In the genomic region with DNA sequence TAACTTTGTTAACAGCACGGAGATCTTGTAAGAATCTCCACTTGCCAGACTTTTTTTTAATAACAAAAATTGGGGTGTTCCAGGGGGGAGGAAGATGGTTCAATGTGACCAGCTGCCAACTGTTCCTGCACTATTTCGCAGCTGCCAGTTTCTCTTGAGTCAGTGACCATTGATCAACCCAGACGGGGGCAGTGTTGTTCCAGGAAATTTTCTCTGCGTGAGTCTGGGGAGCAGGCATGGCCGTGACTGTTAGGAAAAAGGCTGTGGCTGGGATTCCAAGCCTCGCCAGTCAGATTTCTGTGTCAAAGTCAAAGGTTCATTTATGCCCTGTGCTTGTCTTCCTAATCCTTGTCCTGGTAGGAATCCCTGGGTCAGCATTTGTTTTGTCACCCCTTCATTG, we compare ENCODE assay signal across 8 mouse cellular contexts.
DNase-seq lines count a peak whose midpoint lies in the region; ATAC-seq and TF ChIP-seq lines count a peak whose summit lies in the region.

No protein-coding gene starts in this region.

- H3K4me1 ChIP-seq in forebrain, embryonic 14.5 days (ENCODE audit: control insufficient read depth, insufficient read depth, low read length) = no peaks in the 10 kb centered on the region
- H3K4me1 ChIP-seq in forebrain, embryonic 13.5 days = no peaks in the 10 kb centered on the region
- H3K4me1 ChIP-seq in intestine, postnatal 0 days (replicated peaks; ENCODE audit: control insufficient read depth, insufficient read depth, low read length) = no peaks in the 10 kb centered on the region
- no peaks in the 10 kb centered on the region for H3K4me1 ChIP-seq in olfactory bulb, adult 2 months (ENCODE audit: control insufficient read depth, insufficient read depth, low read length)

- H3K9me3 ChIP-seq in forebrain, embryonic 14.5 days (replicated peaks; ENCODE audit: control insufficient read depth, low read length) = no peaks in the 10 kb centered on the region
- H3K9me3 ChIP-seq in forebrain, embryonic 13.5 days (replicated peaks) = no peaks in the 10 kb centered on the region
- H3K9me3 ChIP-seq in intestine, postnatal 0 days (ENCODE audit: control insufficient read depth) = no peaks in the 10 kb centered on the region

- H3K27ac ChIP-seq in forebrain, embryonic 14.5 days (ENCODE audit: low read depth, low read length) = no peak overlapping the region
- no peak overlapping the region for H3K27ac ChIP-seq in forebrain, embryonic 13.5 days
- H3K27ac ChIP-seq in intestine, postnatal 0 days (ENCODE audit: low read depth, low read length) = no peak overlapping the region
- H3K27ac ChIP-seq in olfactory bulb, adult 2 months (ENCODE audit: insufficient read depth, low read depth, low read length) = no peak overlapping the region

- intact Hi-C loops in left cerebral cortex, postnatal 36 days (cut with DNase I) = loop anchor here (1.0 to 10.0 kb wide), 3 partner anchors 55 to 331 kb away; no protein-coding TSS in a partner anchor

- DNase-seq in forebrain, embryonic 14.5 days (ENCODE audit: low spot score) = peak; percentile 88
- DNase-seq in c-Kit-positive CD71-negative TER-119-negative erythroid progenitor cells, embryonic 14.5 days (ENCODE audit: low read depth) = peak; percentile 45
- DNase-seq in frontal cortex, postnatal 14 days (ENCODE audit: low spot score in 2 of 2) = peak; percentile 37 to 75
- DNase-seq in left cerebral cortex, postnatal 36 days (ENCODE audit: low spot score in 2 of 2) = peak; percentile 65 to 79
- DNase-seq in thymus, adult 18-20 months = peak; percentile 3 to 14

- 16% methylated on average over 6 of the region's 6 CpGs for WGBS in forebrain, embryonic 14.5 days
- 15% methylated on average over 6 of the region's 6 CpGs for WGBS in forebrain, embryonic 13.5 days
- 9% methylated on average over 6 of the region's 6 CpGs for WGBS in intestine, postnatal 0 days
- 8% methylated on average over 6 of the region's 6 CpGs for whole genome bisulfite sequencing in olfactory bulb, adult 2 months

- H3K4me2 ChIP-seq in forebrain, embryonic 14.5 days (ENCODE audit: low read length) = no peak overlapping the region
- no peak overlapping the region for H3K4me2 ChIP-seq in forebrain, embryonic 13.5 days
- H3K4me2 ChIP-seq in intestine, postnatal 0 days (replicated peaks; ENCODE audit: low read depth) = no peak overlapping the region

- peak; percentile 63; the same call in 1 of the 2 replicates for ATAC-seq in forebrain, embryonic 14.5 days
- ATAC-seq in forebrain, embryonic 13.5 days = no peak
- ATAC-seq in intestine, postnatal 0 days = 0 out of 2 replicates have a peak, but pooled peaks have one; percentile 47

- H3K9ac ChIP-seq in forebrain, embryonic 14.5 days (ENCODE audit: low read length) = no peak overlapping the region
- H3K9ac ChIP-seq in forebrain, embryonic 13.5 days = no peak overlapping the region
- no peak overlapping the region for H3K9ac ChIP-seq in intestine, postnatal 0 days (ENCODE audit: low read depth, low read length)

- peak; percentile 81 for TF ChIP-seq CTCF in intestine, postnatal 0 days (IDR thresholded peaks at IDR 0.05; ENCODE audit: low read depth)
- peak; percentile 71 for TF ChIP-seq CTCF in olfactory bulb, adult 2 months (IDR thresholded peaks at IDR 0.05; ENCODE audit: insufficient read depth, low read depth, low read length)

- no peak overlapping the region for H3K4me3 ChIP-seq in forebrain, embryonic 14.5 days (ENCODE audit: low read depth, low read length)
- H3K4me3 ChIP-seq in forebrain, embryonic 13.5 days = no peak overlapping the region
- no peak overlapping the region for H3K4me3 ChIP-seq in intestine, postnatal 0 days (ENCODE audit: low read depth, low read length)
- H3K4me3 ChIP-seq in olfactory bulb, adult 2 months (ENCODE audit: insufficient read depth, low read depth, low read length) = no peak overlapping the region

- H3K27me3 ChIP-seq in forebrain, embryonic 14.5 days (replicated peaks; ENCODE audit: control insufficient read depth, insufficient read depth, low read length) = no peaks in the 10 kb centered on the region
- H3K27me3 ChIP-seq in forebrain, embryonic 13.5 days = peaks cover 6% of the 10 kb centered on the region; the same call in 1 of the 2 replicates
- H3K27me3 ChIP-seq in intestine, postnatal 0 days (replicated peaks; ENCODE audit: control insufficient read depth, insufficient read depth, low read length) = no peaks in the 10 kb centered on the region

- H3K36me3 ChIP-seq in forebrain, embryonic 14.5 days (ENCODE audit: control insufficient read depth, insufficient read depth, low read length) = no peaks in the 10 kb centered on the region
- H3K36me3 ChIP-seq in forebrain, embryonic 13.5 days (ENCODE audit: poor library complexity, severe bottlenecking) = no peaks in the 10 kb centered on the region
- no peaks in the 10 kb centered on the region for H3K36me3 ChIP-seq in intestine, postnatal 0 days (ENCODE audit: control insufficient read depth, insufficient read depth)

- TF ChIP-seq POLR2A in olfactory bulb, adult 2 months (IDR thresholded peaks at IDR 0.05; ENCODE audit: insufficient read depth, low read depth, low read length) = no peak

Comparison
In these comparisons a context has a peak if more than half of its experiments do, and no peak if none do; other contexts are left out.
1. DNase-seq: peak in every context shown above with its lines; median percentile 88 in forebrain, embryonic 14.5 days; 72 in left cerebral cortex, postnatal 36 days; 56 in frontal cortex, postnatal 14 days; 45 in c-Kit-positive CD71-negative TER-119-negative erythroid progenitor cells, embryonic 14.5 days; 8 in thymus, adult 18-20 months.